Comparison of ENCODE assay signal across 23 mouse cellular contexts in genomic region chr9:60431924-60432323, GRCm38 (mm10).
A peak's percentile ranks its signal among the peaks of the same experiment; 100 is the strongest.
DNase-seq lines count a peak whose midpoint lies in the region; ATAC-seq and TF ChIP-seq lines count a peak whose summit lies in the region.
"Had no signal": no experiment of that assay in that cellular context is flagged by ENCODE, and none has a peak within 500 bp of the region (broad histone marks: within the 10 kb centered on the region; RNA-seq: fewer than 3 reads in every experiment).

No protein-coding gene starts in this region.

- no peaks in the 10 kb centered on the region for H3K36me3 ChIP-seq in midbrain, postnatal 0 days (ENCODE audit: insufficient read depth, low read length)
- H3K36me3 ChIP-seq in midbrain, embryonic 16.5 days (ENCODE audit: control insufficient read depth, insufficient read depth, low read length) = no peaks in the 10 kb centered on the region
- H3K36me3 ChIP-seq in kidney, embryonic 15.5 days = 0 out of 2 replicates have a peak, but pooled peaks cover 7% of the 10 kb centered on the region
- H3K36me3 ChIP-seq: forebrain, embryonic 15.5 days; heart, embryonic 12.5 days; hindbrain, embryonic 12.5 days; limb, embryonic 10.5 days had no signal

- 90% methylated on average over 4 of the region's 4 CpGs for WGBS in midbrain, postnatal 0 days
- WGBS in midbrain, embryonic 16.5 days = 86% methylated on average over 4 of the region's 4 CpGs
- WGBS in kidney, embryonic 15.5 days = 67% methylated on average over 4 of the region's 4 CpGs

- no peaks in the 10 kb centered on the region for H3K9me3 ChIP-seq in midbrain, postnatal 0 days (ENCODE audit: low read length)
- H3K9me3 ChIP-seq in midbrain, embryonic 16.5 days (replicated peaks; ENCODE audit: control insufficient read depth, low read length, poor library complexity, severe bottlenecking) = no peaks in the 10 kb centered on the region
- H3K9me3 ChIP-seq in kidney, embryonic 15.5 days (replicated peaks) = no peaks in the 10 kb centered on the region
- H3K9me3 ChIP-seq: forebrain, embryonic 15.5 days; heart, embryonic 12.5 days; hindbrain, embryonic 12.5 days; limb, embryonic 10.5 days; stomach, embryonic 15.5 days had no signal

- H3K4me1 ChIP-seq in midbrain, postnatal 0 days (ENCODE audit: insufficient read depth, low read length) = no peaks in the 10 kb centered on the region
- no peaks in the 10 kb centered on the region for H3K4me1 ChIP-seq in midbrain, embryonic 16.5 days (ENCODE audit: control insufficient read depth, insufficient read depth, low read length)
- H3K4me1 ChIP-seq in kidney, embryonic 15.5 days = no peaks in the 10 kb centered on the region
- H3K4me1 ChIP-seq: heart, embryonic 12.5 days; limb, embryonic 10.5 days; stomach, embryonic 15.5 days had no signal

- H3K27ac ChIP-seq in midbrain, postnatal 0 days (ENCODE audit: low read depth, low read length) = no peak overlapping the region
- H3K27ac ChIP-seq in midbrain, embryonic 16.5 days (ENCODE audit: low read length) = no peak overlapping the region
- no peak overlapping the region for H3K27ac ChIP-seq in kidney, embryonic 15.5 days
- H3K27ac ChIP-seq: forebrain, embryonic 15.5 days; hindbrain, embryonic 12.5 days; limb, embryonic 10.5 days; macrophage; stomach, embryonic 15.5 days had no signal

- no peak overlapping the region for H3K9ac ChIP-seq in midbrain, postnatal 0 days (replicated peaks; ENCODE audit: low read length, poor library complexity, severe bottlenecking)
- H3K9ac ChIP-seq in midbrain, embryonic 16.5 days (ENCODE audit: low read depth, low read length) = no peak overlapping the region
- no peak overlapping the region for H3K9ac ChIP-seq in kidney, embryonic 15.5 days
- H3K9ac ChIP-seq: forebrain, embryonic 15.5 days; heart, embryonic 12.5 days; hindbrain, embryonic 12.5 days; stomach, embryonic 15.5 days had no signal

- peak; percentile 8 for DNase-seq in midbrain, postnatal 0 days (ENCODE audit: low spot score)
- peak; percentile 34 to 50 for DNase-seq in kidney, postnatal 36 days
- DNase-seq in layer of hippocampus, postnatal 36 days = no peak
- no peak for DNase-seq in thymus, postnatal 4 days
- DNase-seq in lung, postnatal 10 days = no peak
- DNase-seq: adrenal gland, adult 8-10 months; cerebellum, adult 8-10 months; cerebellum, postnatal 36 days; heart, adult 11 months; liver; right cerebral cortex, postnatal 25 days; thymus, adult 18-20 months; thymus, postnatal 36 days had no signal

- no peak overlapping the region for H3K4me2 ChIP-seq in midbrain, postnatal 0 days (ENCODE audit: low read depth, low read length, poor library complexity, severe bottlenecking)
- no peak overlapping the region for H3K4me2 ChIP-seq in midbrain, embryonic 16.5 days (ENCODE audit: low read length)
- no peak overlapping the region for H3K4me2 ChIP-seq in kidney, embryonic 15.5 days
- H3K4me2 ChIP-seq: forebrain, embryonic 15.5 days; heart, embryonic 12.5 days; hindbrain, embryonic 12.5 days; stomach, embryonic 15.5 days had no signal

- ATAC-seq in midbrain, postnatal 0 days (ENCODE audit: low FRiP score) = no peak
- ATAC-seq in midbrain, embryonic 16.5 days = no peak
- 0 out of 2 replicates have a peak, but pooled peaks have one; percentile 29 for ATAC-seq in kidney, embryonic 15.5 days (replicated peaks; ENCODE audit: low FRiP score)
- ATAC-seq: activated CD4-positive, CD25-positive, alpha-beta regulatory T cell, adult 4 months; forebrain, embryonic 15.5 days; intestine, postnatal 0 days had no signal

- no peak overlapping the region for H3K4me3 ChIP-seq in midbrain, postnatal 0 days (ENCODE audit: low read depth, low read length)
- H3K4me3 ChIP-seq in midbrain, embryonic 16.5 days (ENCODE audit: low read depth, low read length) = no peak overlapping the region
- no peak overlapping the region for H3K4me3 ChIP-seq in kidney, embryonic 15.5 days (replicated peaks)
- H3K4me3 ChIP-seq: forebrain, embryonic 15.5 days; heart, embryonic 12.5 days; hindbrain, embryonic 12.5 days; limb, embryonic 10.5 days; stomach, embryonic 15.5 days had no signal

- no peaks in the 10 kb centered on the region for H3K27me3 ChIP-seq in midbrain, postnatal 0 days (ENCODE audit: insufficient read depth, low read length)
- no peaks in the 10 kb centered on the region for H3K27me3 ChIP-seq in midbrain, embryonic 16.5 days (ENCODE audit: control insufficient read depth, insufficient read depth, low read depth, low read length)
- H3K27me3 ChIP-seq in kidney, embryonic 15.5 days = no peaks in the 10 kb centered on the region
- H3K27me3 ChIP-seq: forebrain, embryonic 15.5 days; heart, embryonic 12.5 days; hindbrain, embryonic 12.5 days; stomach, embryonic 15.5 days had no signal

- TF ChIP-seq CTCF in midbrain, postnatal 0 days (IDR thresholded peaks at IDR 0.05) = no peak

Comparison
In these comparisons a context has a peak if more than half of its experiments do, and no peak if none do; other contexts are left out.
1. DNase-seq: peak in midbrain, postnatal 0 days (single experiment) and kidney, postnatal 36 days (2 of 2); none in layer of hippocampus, postnatal 36 days (0 of 2), thymus, postnatal 4 days (single experiment) and lung, postnatal 10 days (single experiment).